Mouse (Mus musculus) CH12.LX (cell line): ENCODE results near the gene Tex13b.

Source experiments
- CTCF ChIP-seq, 2 experiments: IDR thresholded peaks in 1 of 2; conservative IDR thresholded peaks in 1 of 2; 2 replicates each; pipeline ENCODE4 v1.5.1; 2011 to 2012; ENCODE audit warnings: low read depth in 2 of 2, low read length in 2 of 2, improper control_type of control experiment in 1 of 2, inconsistent platforms in 1 of 2, mild to moderate bottlenecking in 1 of 2, moderate library complexity in 1 of 2
- JUN ChIP-seq: IDR thresholded peaks from 2 replicates; pipeline ENCODE4 v1.6.1; 2011; ENCODE audit warnings: low read depth, mild to moderate bottlenecking, low read length, improper control_type of control experiment, moderate library complexity; ENCODE audit not compliant: insufficient read depth

GRCm38 (mm10) chrX:140805340-140805739, 7.9 kb downstream of the Tex13b start:
- TF ChIP-seq CTCF (conservative IDR thresholded peaks at IDR 0.05 in 1 of 2, IDR thresholded peaks at IDR 0.05 in 1 of 2; ENCODE audit: low read depth in 2 of 2, low read length in 2 of 2) (no peak), JUN (no peak)
